Mouse (Mus musculus): ENCODE results near the gene Dgkz. TPM values are rescaled to one million over a fixed set of nuclear protein-coding genes. Genes with fewer than 3 reads are reported as not detected.

The Dgkz gene
- polyA plus RNA-seq, 1 experiment from 2014 or later: 34.9 TPM

DNA sequence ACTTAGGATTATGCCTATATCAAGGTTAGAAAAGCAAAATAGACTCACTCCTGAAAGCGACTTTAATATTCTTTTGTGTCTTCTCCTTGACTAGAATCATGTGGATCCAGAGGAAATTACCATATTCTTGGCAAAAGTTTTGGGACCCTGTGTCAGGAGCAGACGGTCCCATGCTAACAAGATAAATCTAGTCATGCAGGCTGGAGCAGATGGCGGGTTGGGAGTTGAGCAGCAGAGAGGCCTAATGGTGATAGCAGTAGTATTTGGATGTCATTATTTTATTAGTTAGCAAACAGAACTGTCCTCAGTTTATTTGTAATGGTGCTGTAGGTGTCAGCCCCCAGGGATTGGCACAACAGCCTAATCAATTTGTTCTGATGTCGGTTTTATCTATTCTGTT lies 91.7 kb downstream of the Dgkz start:
- 67% methylated on average over 4 of the region's 4 CpGs for WGBS
- no peak overlapping the region for H3K4me3 ChIP-seq (replicated peaks; ENCODE audit: low read length)
- no peaks in the 10 kb centered on the region; the same call in 1 of the 2 replicates for H3K4me1 ChIP-seq (ENCODE audit: control insufficient read depth, insufficient read depth, low read length)
- no peak overlapping the region for H3K4me2 ChIP-seq (ENCODE audit: low read depth, low read length)
- H3K36me3 ChIP-seq (ENCODE audit: control insufficient read depth, insufficient read depth, low read length): no peaks in the 10 kb centered on the region
- H3K9me3 ChIP-seq (replicated peaks; ENCODE audit: control insufficient read depth, low read length): no peaks in the 10 kb centered on the region
- H3K27ac ChIP-seq (ENCODE audit: low read length): no peak overlapping the region
- no peak overlapping the region for H3K9ac ChIP-seq (ENCODE audit: low read length)
- no peak for ATAC-seq (ENCODE audit: insufficient read depth, low FRiP score)
- no peaks in the 10 kb centered on the region for H3K27me3 ChIP-seq (ENCODE audit: control insufficient read depth, insufficient read depth, low read length)

Small RNAs within 50 kb of the gene (microRNA-seq; reads per million reads assigned to microRNA genes)
- gene Mir6999: not detected

Other genes with a start within 250 kb of the Dgkz start
- 15.0 and 15.8 TPM in 2 replicates for gene Ambra1, start 245.7 kb downstream of the Dgkz start, polyA plus RNA-seq (2015; fragmentation: Nextera tagmentation; extraction: Ambion mirVana)
- gene Chrm4, start 48.6 kb downstream of the Dgkz start, polyA plus RNA-seq (2015; fragmentation: Nextera tagmentation; extraction: Ambion mirVana): 0.27 and 0.31 TPM in 2 replicates
- gene Mdk, start 43.6 kb downstream of the Dgkz start, polyA plus RNA-seq (2015; fragmentation: Nextera tagmentation; extraction: Ambion mirVana): 458 and 550 TPM in 2 replicates
- 0.83 and 0.91 TPM in 2 replicates for gene Gm9821, start 30.2 kb downstream of the Dgkz start, polyA plus RNA-seq (2015; fragmentation: Nextera tagmentation; extraction: Ambion mirVana)
- gene Creb3l1, start 48.6 kb upstream of the Dgkz start, polyA plus RNA-seq (2015; fragmentation: Nextera tagmentation; extraction: Ambion mirVana): 21.7 and 24.5 TPM in 2 replicates
- 21.2 and 23.8 TPM in 2 replicates for gene Phf21a, start 117.3 kb upstream of the Dgkz start, polyA plus RNA-seq (2015; fragmentation: Nextera tagmentation; extraction: Ambion mirVana)

Data from stomach, embryonic 16.5 days (tissue).